Mouse (Mus musculus) embryonic fibroblast, embryonic 13.5 days (primary cell): ENCODE measurements around the gene Ppp2r3d. TPM values are rescaled to one million over a fixed set of nuclear protein-coding genes. Genes with fewer than 3 reads are reported as not detected.
"Not testable (repeated sequence)": the region's sequence is repeated elsewhere in the genome, so short reads cannot be mapped to it uniquely, and the experiment has no call there.

ENCODE experiments used
- H3K27ac ChIP-seq: 2 replicates; pipeline ENCODE4 v1.5.1; 2012; ENCODE audit warnings: low read length, control low read depth, inconsistent platforms; ENCODE audit not compliant: insufficient read depth
- H3K4me1 ChIP-seq: 2 replicates; pipeline ENCODE4 v1.6.1; 2011; ENCODE audit warnings: low read length; ENCODE audit not compliant: control insufficient read depth, insufficient read depth
- H3K4me3 ChIP-seq: 2 replicates; pipeline ENCODE4 v1.5.1; 2011; ENCODE audit warnings: mild to moderate bottlenecking, control low read depth, low read length; ENCODE audit not compliant: insufficient read depth
- CTCF ChIP-seq: IDR thresholded peaks from 2 replicates; pipeline ENCODE4 v1.5.1; 2011; ENCODE audit warnings: mild to moderate bottlenecking, control low read depth, low read length, moderate library complexity, borderline replicate concordance; ENCODE audit not compliant: insufficient read depth
- POLR2A ChIP-seq: IDR thresholded peaks from 2 replicates; pipeline ENCODE4 v1.6.1; 2011; ENCODE audit warnings: low read depth, mild to moderate bottlenecking, control low read depth, low read length, moderate library complexity
- polyA plus RNA-seq: library from polyadenylated mRNA; stranded (reverse); fragments of >200 nt; gene quantifications from 2 replicates; pipeline ENCODE4 v1.2.4, GENCODE M21; 2011; ENCODE audit warnings: low read depth; ENCODE audit not compliant: missing spikeins, insufficient read length

Gene Ppp2r3d
- polyA plus RNA-seq = 44.5 and 50.0 TPM in 2 replicates

GRCm38 (mm10) chr9:124476096-124476902, at the start of gene Ppp2r3d:
Ppp2r3d (minus strand) TSS chr9:124476898.
- TF ChIP-seq POLR2A = no peak
- TF ChIP-seq CTCF = no peak
- Histone ChIP-seq H3K4me3 (no peak within 1 kb of the TSS), H3K4me1 (no peaks in the 10 kb centered on the region), H3K27ac (no peak within 1 kb of the TSS)

DNA sequence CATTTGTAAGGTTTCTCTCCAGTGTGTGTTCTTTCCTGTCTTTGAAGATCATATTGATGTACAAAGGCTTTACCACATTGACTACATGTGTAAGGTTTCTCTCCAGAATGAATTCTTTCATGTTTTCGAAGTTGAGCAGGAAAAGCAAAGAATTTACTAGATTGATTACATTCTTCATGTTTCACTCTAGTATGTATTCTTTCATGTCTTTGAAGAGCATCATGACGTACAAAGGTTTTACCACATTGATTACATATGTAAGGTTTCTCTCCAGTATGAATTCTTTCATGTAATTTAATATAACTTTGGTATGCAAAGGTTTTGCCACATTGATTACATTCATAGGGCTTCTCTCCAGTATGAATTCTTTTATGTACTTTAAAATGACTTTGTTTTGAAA, 17.0 kb upstream of the Ppp2r3d start, which contains the start of gene Gm21836:
Gm21836 (minus strand) TSS at position 101 of the 400 bp plus-strand sequence.
- not testable (repeated sequence) for H3K4me3 ChIP-seq, H3K27ac ChIP-seq, H3K4me1 ChIP-seq

- not testable (repeated sequence) for H3K27ac ChIP-seq, H3K4me3 ChIP-seq, H3K4me1 ChIP-seq
Observed at GRCm38 (mm10) chr9:124480361-124480980, 3.8 kb upstream of the Ppp2r3d start.

- H3K4me1 ChIP-seq = no peaks in the 10 kb centered on the region
- TF ChIP-seq POLR2A = no peak
- TF ChIP-seq CTCF = no peak
- H3K4me3 ChIP-seq = no peak overlapping the region
- H3K27ac ChIP-seq = no peak overlapping the region
Observed at GRCm38 (mm10) chr9:124478081-124478480, 1.4 kb upstream of the Ppp2r3d start.

DNA sequence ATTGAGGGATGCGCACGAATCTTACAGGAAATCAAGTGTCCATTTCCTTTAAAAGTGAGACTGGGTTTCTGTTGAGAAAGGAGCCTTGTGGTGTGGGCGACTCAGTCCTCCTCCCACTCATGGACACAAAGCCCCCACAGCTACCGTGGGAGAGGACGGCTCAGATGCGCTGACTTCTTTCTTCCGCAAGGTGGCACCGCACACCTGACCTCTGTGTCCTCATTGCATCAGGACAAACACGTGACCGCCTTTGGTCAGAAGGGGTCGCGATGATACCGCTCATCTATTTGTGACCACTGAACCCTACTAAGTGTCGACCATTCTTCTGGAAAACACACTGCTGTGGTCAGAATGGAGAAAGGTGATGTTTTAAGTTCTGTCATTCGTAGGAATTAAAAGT, 1.0 kb downstream of the Ppp2r3d start:
- H3K4me3 ChIP-seq = no peak overlapping the region
- TF ChIP-seq POLR2A (no peak), CTCF (no peak)
- no peaks in the 10 kb centered on the region for H3K4me1 ChIP-seq
- no peak overlapping the region for H3K27ac ChIP-seq

DNA sequence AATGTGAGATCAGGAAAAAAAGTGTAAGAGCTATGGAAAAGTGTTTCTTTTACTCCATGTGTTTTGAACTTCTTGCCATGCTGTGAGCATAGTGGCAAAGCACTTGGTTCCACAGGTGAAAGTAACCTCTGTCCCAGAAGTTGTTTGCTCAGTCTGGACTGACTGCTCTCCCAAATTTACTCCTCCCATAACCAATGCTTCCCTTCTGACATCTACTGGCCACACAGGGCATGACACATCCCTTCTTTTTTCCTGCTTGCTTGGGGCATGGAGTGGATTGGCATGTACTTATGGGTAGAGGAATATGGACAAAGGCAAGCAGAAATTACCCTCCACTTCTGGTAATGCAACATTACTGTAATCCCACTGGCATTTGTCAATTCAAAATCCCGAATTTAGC, 20.1 kb downstream of the Ppp2r3d start:
- peak; percentile 14; the same call in 1 of the 2 replicates for TF ChIP-seq CTCF
- TF ChIP-seq POLR2A = no peak
- no peak overlapping the region for H3K4me3 ChIP-seq

GRCm38 (mm10) chr9:124442533-124442855, 34.2 kb downstream of the Ppp2r3d start:
- no peak overlapping the region for H3K4me3 ChIP-seq
- no peaks in the 10 kb centered on the region for H3K4me1 ChIP-seq
- TF ChIP-seq CTCF (no peak), POLR2A (no peak)
- H3K27ac ChIP-seq = no peak overlapping the region

More for the DNA sequence above, 20.1 kb downstream of the Ppp2r3d start:
- H3K27ac ChIP-seq = no peak overlapping the region
- H3K4me1 ChIP-seq = no peaks in the 10 kb centered on the region

DNA sequence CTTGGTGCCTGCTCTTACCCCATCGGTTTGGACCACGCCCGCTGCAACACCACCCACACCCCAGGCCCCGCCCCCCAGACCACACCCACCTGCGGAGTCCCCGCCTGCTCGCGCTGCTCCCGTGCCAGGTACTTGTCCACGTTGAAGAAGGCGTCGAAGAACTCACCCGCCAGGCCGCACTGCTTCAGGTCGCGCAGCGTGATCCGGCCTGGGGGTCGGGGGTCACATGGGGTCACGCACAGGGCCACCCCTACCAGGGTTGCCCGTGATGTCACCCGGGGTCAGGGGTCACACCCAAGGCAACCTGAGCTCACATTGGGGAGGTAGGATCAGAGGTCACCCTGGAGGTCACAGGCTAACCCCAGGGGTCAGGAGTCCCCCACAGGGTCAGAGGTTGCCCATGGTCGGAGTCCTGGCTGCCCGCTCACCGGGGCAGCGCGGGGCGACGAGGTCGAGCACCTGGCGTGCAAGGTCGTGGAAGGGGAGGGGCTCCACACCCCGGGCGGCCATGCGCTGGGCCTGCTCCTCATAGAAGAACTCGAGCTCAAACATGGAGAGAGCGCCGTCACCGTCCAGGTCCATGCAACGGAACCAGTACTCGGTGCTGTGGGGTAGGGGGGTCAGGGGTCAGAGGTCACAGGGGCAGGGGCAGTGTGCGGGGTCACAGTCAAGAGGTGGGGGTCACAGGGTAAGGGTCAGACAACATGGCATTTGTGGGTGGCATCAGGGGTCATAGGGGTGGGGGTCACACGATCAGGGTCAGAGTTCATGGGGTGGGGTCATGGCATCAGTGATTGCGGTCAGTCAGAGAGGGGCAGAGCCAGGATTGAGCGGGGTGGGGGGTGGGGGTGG, 34.8 kb downstream of the Ppp2r3d start:
- Histone ChIP-seq H3K4me1 (no peaks in the 10 kb centered on the region), H3K27ac (no peak overlapping the region), H3K4me3 (no peak overlapping the region)
- no peak for TF ChIP-seq POLR2A
- TF ChIP-seq CTCF = no peak

DNA sequence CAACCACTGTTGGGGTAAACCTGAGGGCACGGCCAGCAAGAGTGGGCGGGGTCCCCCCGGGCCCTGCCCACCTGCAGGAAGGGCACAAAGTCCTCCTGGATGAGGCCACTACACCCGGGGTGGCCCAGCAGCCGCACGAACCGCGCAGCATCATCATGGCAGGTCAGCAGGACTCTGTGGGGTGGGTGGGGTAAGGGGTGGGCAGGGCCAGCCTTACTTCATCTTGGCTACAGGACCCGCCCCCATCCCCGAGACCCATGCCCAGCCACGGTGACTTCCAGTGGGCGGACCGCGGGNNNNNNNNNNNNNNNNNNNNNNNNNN, 36.0 kb downstream of the Ppp2r3d start:
- no peak for TF ChIP-seq POLR2A
- no peak for TF ChIP-seq CTCF
- no peak overlapping the region for H3K4me3 ChIP-seq
- H3K27ac ChIP-seq = no peak overlapping the region

More for the DNA sequence above, 36.0 kb downstream of the Ppp2r3d start:
- H3K4me1 ChIP-seq = no peaks in the 10 kb centered on the region
